Mouse (Mus musculus) testis, adult 2 months (tissue): Measurements from ENCODE around the gene Arl5c.

Experiments
- CTCF ChIP-seq: fragments of 200-500 bp; IDR thresholded peaks from 2 replicates; pipeline ENCODE4 v1.5.1; 2012; ENCODE audit warnings: low read depth, mild to moderate bottlenecking, inconsistent platforms, low read length, moderate library complexity; ENCODE audit not compliant: control insufficient read depth, insufficient read depth, insufficient replicate concordance
- POLR2A ChIP-seq: fragments of 200-500 bp; IDR thresholded peaks from 2 replicates; pipeline ENCODE4 v1.6.1; 2012; ENCODE audit warnings: low read depth, mild to moderate bottlenecking, inconsistent platforms, low read length, moderate library complexity; ENCODE audit not compliant: control insufficient read depth

- TF ChIP-seq CTCF (no peak), POLR2A (no peak)
Measured at GRCm38 (mm10) chr11:97955915-97956314, 40.1 kb downstream of the Arl5c start.
